Mouse (Mus musculus) forebrain, embryonic 16.5 days (tissue): ENCODE results near the gene Eno1. TPM values are rescaled to one million over a fixed set of nuclear protein-coding genes. Genes with fewer than 3 reads are reported as not detected.
A peak's percentile ranks its signal among the peaks of the same experiment; 100 is the strongest.
"Not testable (repeated sequence)": the region's sequence is repeated elsewhere in the genome, so short reads cannot be mapped to it uniquely, and the experiment has no call there.

Experiments
- ATAC-seq: fragments of 200-750 bp; cut with Nextera tagmentation; 2 replicates; pipeline ENCODE4 v1.8.0; 2017; ENCODE audit warnings: mild to moderate bottlenecking, moderate library complexity
- H3K27ac ChIP-seq: fragments of 300-500 bp; sonication (generic); 2 replicates; pipeline ENCODE4 v1.5.1; 2014; ENCODE audit warnings: low read length, control low read depth
- H3K27me3 ChIP-seq: fragments of 300-500 bp; sonication (generic); replicated peaks from 2 replicates; pipeline ENCODE4 v1.6.1; 2014; ENCODE audit warnings: low read length; ENCODE audit not compliant: control insufficient read depth, insufficient read depth
- H3K36me3 ChIP-seq: fragments of 300-500 bp; sonication (generic); 2 replicates; pipeline ENCODE4 v1.6.1; 2014; ENCODE audit not compliant: control insufficient read depth, insufficient read depth
- H3K4me1 ChIP-seq: fragments of 300-500 bp; sonication (generic); replicated peaks from 2 replicates; pipeline ENCODE4 v1.6.1; 2014; ENCODE audit warnings: low read length; ENCODE audit not compliant: control insufficient read depth, insufficient read depth
- H3K4me2 ChIP-seq: fragments of 300-500 bp; sonication (generic); 2 replicates; pipeline ENCODE4 v1.6.1; 2014; ENCODE audit warnings: mild to moderate bottlenecking, low read length, control low read depth
- H3K4me3 ChIP-seq: fragments of 300-500 bp; sonication (generic); replicated peaks from 2 replicates; pipeline ENCODE4 v1.5.1; 2014; ENCODE audit warnings: mild to moderate bottlenecking, low read length, control low read depth
- H3K9ac ChIP-seq: fragments of 300-500 bp; sonication (generic); replicated peaks from 2 replicates; pipeline ENCODE4 v1.6.1; 2014; ENCODE audit warnings: low read depth, low read length, control low read depth
- H3K9me3 ChIP-seq: fragments of 300-500 bp; sonication (generic); 2 replicates; pipeline ENCODE4 v1.6.1; 2016; ENCODE audit warnings: low read length; ENCODE audit not compliant: control insufficient read depth
- WGBS: fragments of 180-500 bp; shearing (Covaris S2); extraction: QIAGEN DNeasy Blood & Tissue Kit; methylation state at CpG from one replicate; pipeline ENCODE4 v1.1.7; 2014; 5-methylcytosine and 5-hydroxymethylcytosine counted together
- polyA plus RNA-seq: library from polyadenylated mRNA; unstranded; fragments of >200 nt; fragmentation: Nextera tagmentation; extraction: Ambion mirVana; gene quantifications from 2 replicates; pipeline ENCODE4 v1.2.1, GENCODE M21; 2015

The Eno1 gene
- polyA plus RNA-seq, 1 experiment from 2014 or later = 979 TPM

GRCm38 (mm10) chr4:150281891-150282630, 45.5 kb downstream of the Eno1 start:
- H3K4me2 ChIP-seq = peak overlapping the region; percentile 75
- under 1% methylated on average over 50 of the region's 50 CpGs for WGBS

DNA sequence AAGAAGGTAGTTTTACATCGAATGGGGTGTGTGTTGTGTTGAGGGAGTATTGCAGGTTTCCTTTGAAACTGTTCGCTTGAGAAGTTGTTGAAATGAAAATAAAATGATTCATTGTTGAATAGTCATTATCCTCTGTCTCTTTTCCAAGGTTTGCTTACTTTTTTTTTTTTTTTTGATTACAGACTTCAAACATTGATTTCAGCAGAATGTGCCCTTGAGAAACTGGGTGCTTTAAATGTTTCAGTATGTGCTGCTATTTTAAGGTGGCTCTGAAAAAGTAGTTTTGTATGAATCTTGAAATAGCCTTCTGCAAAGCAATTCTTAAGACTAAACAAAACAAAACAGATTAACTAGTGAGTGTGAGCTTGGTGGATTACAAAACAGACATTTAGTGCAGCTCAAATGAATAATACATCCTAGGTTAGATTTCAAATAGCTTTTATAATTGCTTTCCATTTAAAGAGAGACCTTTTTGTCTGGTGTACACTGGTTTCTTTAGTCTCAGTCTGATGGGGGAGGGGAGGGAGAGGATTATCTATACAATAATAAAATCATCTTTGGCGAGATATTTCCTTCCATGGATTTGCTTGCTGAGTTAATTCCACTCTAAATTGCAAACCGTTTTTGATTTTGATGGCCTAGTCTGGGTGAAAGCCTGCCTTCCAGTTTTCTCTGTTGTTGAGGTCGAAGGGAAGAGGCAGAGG, 46.3 kb downstream of the Eno1 start:
- Histone ChIP-seq H3K27me3 (no peaks in the 10 kb centered on the region), H3K36me3 (no peaks in the 10 kb centered on the region), H3K27ac (peak overlapping the region; percentile 92), H3K4me3 (peak overlapping the region; percentile 99), H3K9me3 (no peaks in the 10 kb centered on the region), H3K4me1 (peaks cover 21% of the 10 kb centered on the region), H3K4me2 (peak overlapping the region; percentile 75), H3K9ac (peak overlapping the region; percentile 100)
- no peak for ATAC-seq
- WGBS = 1% methylated on average over 5 of the region's 5 CpGs

More at GRCm38 (mm10) chr4:150281891-150282630, 45.5 kb downstream of the Eno1 start:
- peak overlapping the region; percentile 100 for H3K9ac ChIP-seq
- peaks cover 20% of the 10 kb centered on the region for H3K4me1 ChIP-seq
- H3K27me3 ChIP-seq = no peaks in the 10 kb centered on the region
- peak; percentile 24 for ATAC-seq
- H3K36me3 ChIP-seq = no peaks in the 10 kb centered on the region
- H3K27ac ChIP-seq = peak overlapping the region; percentile 92
- H3K4me3 ChIP-seq = peak overlapping the region; percentile 99
- H3K9me3 ChIP-seq = no peaks in the 10 kb centered on the region

DNA sequence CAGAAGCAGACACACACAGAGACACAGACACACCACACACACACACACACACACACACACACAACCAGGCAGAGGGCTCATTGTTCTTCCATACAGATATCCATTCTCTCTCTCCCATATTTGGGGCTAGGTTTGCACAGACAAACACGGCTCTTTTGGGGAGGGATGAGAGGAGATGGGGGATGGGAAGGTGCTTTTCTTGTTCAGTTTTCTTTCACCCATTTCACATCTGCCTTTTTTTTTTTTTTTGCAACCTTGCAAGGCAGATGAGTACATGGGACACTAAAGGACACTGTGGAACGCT, 46.8 kb downstream of the Eno1 start:
- Histone ChIP-seq H3K4me2 (peak overlapping the region; percentile 75), H3K4me3 (peak overlapping the region; percentile 99), H3K9ac (peak overlapping the region; percentile 100), H3K27me3 (no peaks in the 10 kb centered on the region), H3K27ac (peak overlapping the region; percentile 71), H3K9me3 (no peaks in the 10 kb centered on the region), H3K36me3 (no peaks in the 10 kb centered on the region), H3K4me1 (peaks cover 22% of the 10 kb centered on the region)
- no peak for ATAC-seq
- WGBS = 2% methylated on average over 2 of the region's 2 CpGs

DNA sequence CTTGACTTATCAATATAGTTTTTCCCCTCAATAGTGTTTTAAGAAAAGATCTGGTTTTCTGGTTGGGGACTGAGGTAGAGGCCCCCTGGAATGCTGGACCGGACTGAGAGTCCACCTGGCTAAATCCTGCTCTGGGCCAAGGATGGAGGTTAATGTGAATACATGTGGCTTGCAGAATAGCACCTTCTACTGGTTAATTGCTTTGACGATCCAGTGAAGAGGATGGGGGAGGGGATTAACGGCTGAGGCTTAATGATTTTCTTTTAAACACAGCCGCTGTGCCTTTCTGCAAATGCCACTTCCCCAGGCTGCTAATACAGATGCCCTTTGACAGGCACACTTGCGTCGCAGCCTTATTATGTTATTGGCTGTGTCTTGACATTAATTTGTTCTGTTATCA, 47.5 kb downstream of the Eno1 start:
- Histone ChIP-seq H3K27me3 (no peaks in the 10 kb centered on the region), H3K9me3 (no peaks in the 10 kb centered on the region), H3K9ac (peak overlapping the region; percentile 100), H3K27ac (peak overlapping the region; percentile 70), H3K36me3 (no peaks in the 10 kb centered on the region), H3K4me1 (peaks cover 26% of the 10 kb centered on the region), H3K4me3 (peak overlapping the region; percentile 99), H3K4me2 (peak overlapping the region; percentile 75)
- no peak for ATAC-seq
- WGBS = 3% methylated on average over 6 of the region's 6 CpGs

GRCm38 (mm10) chr4:150286980-150287379, 50.5 kb downstream of the Eno1 start:
- H3K27me3 ChIP-seq = no peaks in the 10 kb centered on the region
- H3K4me3 ChIP-seq = no peak overlapping the region
- 85% methylated on average over 8 of the region's 8 CpGs for WGBS
- ATAC-seq = no peak
- no peaks in the 10 kb centered on the region for H3K36me3 ChIP-seq
- no peak overlapping the region for H3K4me2 ChIP-seq
- no peak overlapping the region for H3K9ac ChIP-seq
- no peak overlapping the region for H3K27ac ChIP-seq
- H3K4me1 ChIP-seq = peaks cover 28% of the 10 kb centered on the region
- H3K9me3 ChIP-seq = no peaks in the 10 kb centered on the region

- not testable (repeated sequence) for H3K4me2 ChIP-seq, H3K9me3 ChIP-seq, H3K4me3 ChIP-seq, H3K9ac ChIP-seq, ATAC-seq, H3K27ac ChIP-seq, H3K27me3 ChIP-seq, H3K36me3 ChIP-seq
- peaks cover 28% of the 10 kb centered on the region for H3K4me1 ChIP-seq
- 73% methylated on average over 1 of the region's 1 CpGs for WGBS
Measured at GRCm38 (mm10) chr4:150287463-150287862, 50.9 kb downstream of the Eno1 start.

GRCm38 (mm10) chr4:150291900-150292299, 55.4 kb downstream of the Eno1 start:
- Histone ChIP-seq H3K27me3 (no peaks in the 10 kb centered on the region), H3K27ac (no peak overlapping the region), H3K9me3 (no peaks in the 10 kb centered on the region), H3K4me3 (no peak overlapping the region), H3K9ac (no peak overlapping the region), H3K4me2 (no peak overlapping the region), H3K36me3 (no peaks in the 10 kb centered on the region), H3K4me1 (peaks cover 14% of the 10 kb centered on the region)
- 98% methylated on average over 3 of the region's 3 CpGs for WGBS
- no peak for ATAC-seq

DNA sequence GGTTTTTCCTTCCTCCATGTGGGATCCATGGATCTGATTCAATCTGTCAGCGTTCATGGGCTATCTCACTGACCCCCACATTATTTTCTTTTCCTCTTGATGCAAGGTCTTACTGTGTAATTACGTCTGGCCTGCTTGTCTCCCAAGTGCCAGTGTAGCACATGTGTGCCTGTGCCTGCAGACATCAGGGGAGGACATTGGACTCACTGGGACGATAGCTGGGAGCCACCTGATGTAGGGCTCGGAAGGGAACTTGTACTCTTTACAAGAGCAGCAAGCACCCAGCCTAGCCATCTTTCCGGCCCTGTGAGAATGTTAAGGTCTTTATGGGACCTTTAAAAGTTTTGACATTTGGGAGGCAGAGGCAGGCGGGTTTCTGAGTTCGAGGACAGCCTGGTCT, 58.3 kb downstream of the Eno1 start:
- Histone ChIP-seq H3K27me3 (no peaks in the 10 kb centered on the region), H3K4me3 (no peak overlapping the region), H3K9ac (no peak overlapping the region), H3K9me3 (no peaks in the 10 kb centered on the region), H3K27ac (no peak overlapping the region), H3K36me3 (no peaks in the 10 kb centered on the region), H3K4me1 (no peaks in the 10 kb centered on the region), H3K4me2 (no peak overlapping the region)
- WGBS = 96% methylated on average over 7 of the region's 7 CpGs
- no peak for ATAC-seq

GRCm38 (mm10) chr4:150295966-150296365, 59.4 kb downstream of the Eno1 start:
- WGBS = 98% methylated on average over 7 of the region's 7 CpGs
- ATAC-seq = no peak
- Histone ChIP-seq H3K27me3 (no peaks in the 10 kb centered on the region), H3K4me3 (no peak overlapping the region), H3K4me2 (no peak overlapping the region), H3K36me3 (no peaks in the 10 kb centered on the region), H3K27ac (no peak overlapping the region), H3K9ac (no peak overlapping the region), H3K4me1 (peaks cover 3% of the 10 kb centered on the region; the same call in 1 of the 2 replicates), H3K9me3 (no peaks in the 10 kb centered on the region)
